Mouse (Mus musculus) stomach, postnatal 0 days (tissue): ENCODE measurements at regions not wholly inside any gene's neighbourhood (a gene's known extent, or its start where the extent isn't known, plus 50 kb on each side); places are given as distances from the start of the nearest gene placed in this dataset.

ENCODE experiments used
- ATAC-seq: fragments of 200-750 bp; cut with Nextera tagmentation; 2 replicates; pipeline ENCODE4 v1.8.0; 2017; ENCODE audit not compliant: low FRiP score, low TSS enrichment
- DNase-seq: peaks from one replicate; pipeline ENCODE4 v3.0.0-alpha.2; 2016; ENCODE audit warnings: low spot score
- H3K27ac ChIP-seq: fragments of 300-500 bp; sonication (generic); replicated peaks from 2 replicates; pipeline ENCODE4 v1.5.1; 2014; ENCODE audit warnings: mild to moderate bottlenecking, control low read depth
- H3K27me3 ChIP-seq: fragments of 300-500 bp; sonication (generic); 2 replicates; pipeline ENCODE4 v1.6.1; 2014; ENCODE audit warnings: low read length; ENCODE audit not compliant: control insufficient read depth, insufficient read depth
- H3K36me3 ChIP-seq: fragments of 300-500 bp; sonication (generic); 2 replicates; pipeline ENCODE4 v1.6.1; 2014; ENCODE audit warnings: low read length, mixed read lengths; ENCODE audit not compliant: control insufficient read depth, insufficient read depth
- H3K4me1 ChIP-seq: fragments of 300-500 bp; sonication (generic); replicated peaks from 2 replicates; pipeline ENCODE4 v1.6.1; 2014; ENCODE audit warnings: antibody characterized with exemption; ENCODE audit not compliant: control insufficient read depth, insufficient read depth
- H3K4me2 ChIP-seq: fragments of 300-500 bp; sonication (generic); replicated peaks from 2 replicates; pipeline ENCODE4 v1.6.1; 2014; ENCODE audit warnings: low read depth, mild to moderate bottlenecking, control low read depth, moderate library complexity
- H3K4me3 ChIP-seq: fragments of 300-500 bp; sonication (generic); 2 replicates; pipeline ENCODE4 v1.5.1; 2014; ENCODE audit warnings: low read depth, low read length, control low read depth
- H3K9ac ChIP-seq: fragments of 300-500 bp; sonication (generic); 2 replicates; pipeline ENCODE4 v1.6.1; 2014; ENCODE audit warnings: mild to moderate bottlenecking, low read length, control low read depth, mixed read lengths
- H3K9me3 ChIP-seq: fragments of 300-500 bp; sonication (generic); 2 replicates; pipeline ENCODE4 v1.6.1; 2016; ENCODE audit warnings: low read length; ENCODE audit not compliant: control insufficient read depth
- CTCF ChIP-seq: IDR thresholded peaks from 2 replicates; pipeline ENCODE4 v1.5.1; 2016; ENCODE audit warnings: antibody characterized with exemption, low read depth, mild to moderate bottlenecking, moderate library complexity
- EP300 ChIP-seq: optimal IDR thresholded peaks from 2 replicates; pipeline ENCODE3; 2016; ENCODE audit warnings: antibody characterized with exemption
- WGBS: fragments of 180-500 bp; shearing (Covaris S2); extraction: QIAGEN DNeasy Blood & Tissue Kit; methylation state at CpG from one replicate; pipeline ENCODE4 v1.1.7; 2014; 5-methylcytosine and 5-hydroxymethylcytosine counted together

- no peak for TF ChIP-seq EP300
- TF ChIP-seq CTCF = no peak
- H3K4me2 ChIP-seq = no peak overlapping the region
- no peak overlapping the region for H3K27ac ChIP-seq
- no peaks in the 10 kb centered on the region for H3K9me3 ChIP-seq
- DNase-seq (no peak), ATAC-seq (no peak)
- H3K4me3 ChIP-seq = no peak overlapping the region
- 68% methylated on average over 3 of the region's 3 CpGs for WGBS
- H3K27me3 ChIP-seq = no peaks in the 10 kb centered on the region
- no peaks in the 10 kb centered on the region for H3K36me3 ChIP-seq
- no peak overlapping the region for H3K9ac ChIP-seq
- no peaks in the 10 kb centered on the region for H3K4me1 ChIP-seq
These were observed 297.2 kb downstream of the Ankrd50 start for GRCm38 (mm10) chr3:38187406-38187896.

DNA sequence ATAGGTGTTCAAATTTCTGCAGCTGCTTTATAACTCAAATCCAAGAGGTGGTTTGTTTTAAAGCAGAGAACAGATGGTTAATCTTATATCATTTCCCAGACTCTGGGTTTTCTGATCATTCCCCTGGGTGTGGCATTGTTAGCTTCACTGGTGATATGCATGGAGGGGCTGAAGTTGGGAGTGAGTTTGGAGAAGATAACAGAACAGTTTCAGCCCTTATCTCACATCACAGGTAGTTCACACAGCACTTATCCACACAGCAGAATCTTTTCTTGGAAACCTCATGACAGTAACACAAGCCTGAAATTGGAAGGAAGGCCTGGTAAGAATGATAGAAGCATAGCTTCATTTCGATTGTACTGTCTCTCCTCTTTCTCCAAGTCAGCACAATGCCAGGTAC lies 298.1 kb downstream of the Ankrd50 start:
- H3K9me3 ChIP-seq = no peaks in the 10 kb centered on the region
- H3K9ac ChIP-seq = no peak overlapping the region
- WGBS = 95% methylated on average over 1 of the region's 1 CpGs
- H3K27ac ChIP-seq = no peak overlapping the region
- H3K36me3 ChIP-seq = no peaks in the 10 kb centered on the region
- H3K4me2 ChIP-seq = no peak overlapping the region
- TF ChIP-seq CTCF (no peak), EP300 (no peak)
- no peak for DNase-seq
- no peaks in the 10 kb centered on the region for H3K4me1 ChIP-seq
- H3K27me3 ChIP-seq = no peaks in the 10 kb centered on the region
- ATAC-seq = no peak
- H3K4me3 ChIP-seq = no peak overlapping the region

DNA sequence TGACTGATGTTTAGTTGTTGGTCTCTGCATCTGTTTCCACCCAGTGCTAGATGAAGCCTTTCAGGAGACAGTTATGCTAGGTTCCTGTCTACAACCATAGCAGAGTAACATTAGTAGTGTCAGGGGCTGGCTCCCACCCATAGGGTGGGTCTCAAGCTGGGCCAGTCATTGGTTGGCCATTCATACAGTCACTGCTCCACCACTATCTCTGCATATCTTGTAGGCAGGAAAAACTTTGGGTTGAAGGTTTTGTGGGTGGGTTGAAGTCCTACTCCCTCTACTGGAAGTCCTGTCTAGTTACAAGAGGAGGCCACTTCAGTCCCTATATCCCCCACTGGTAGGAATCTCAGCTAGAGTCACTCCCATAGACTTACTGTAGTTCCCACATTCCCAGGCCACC lies 306.3 kb downstream of the Ankrd50 start:
- H3K27me3 ChIP-seq = no peaks in the 10 kb centered on the region
- H3K9me3 ChIP-seq = no peaks in the 10 kb centered on the region
- no peaks in the 10 kb centered on the region for H3K36me3 ChIP-seq
- no peak overlapping the region for H3K9ac ChIP-seq
- ATAC-seq (no peak), DNase-seq (no peak)
- H3K4me3 ChIP-seq = no peak overlapping the region
- TF ChIP-seq EP300 (no peak), CTCF (peak; percentile 36; the same call in 1 of the 2 replicates)
- no peaks in the 10 kb centered on the region for H3K4me1 ChIP-seq
- H3K27ac ChIP-seq = no peak overlapping the region
- H3K4me2 ChIP-seq = no peak overlapping the region

- Histone ChIP-seq H3K27ac (peak overlapping the region; percentile 53), H3K4me3 (no peak overlapping the region), H3K36me3 (no peaks in the 10 kb centered on the region), H3K4me2 (peak overlapping the region; percentile 38), H3K9ac (peak overlapping the region; percentile 23; the same call in 1 of the 2 replicates), H3K9me3 (no peaks in the 10 kb centered on the region), H3K4me1 (no peaks in the 10 kb centered on the region), H3K27me3 (no peaks in the 10 kb centered on the region)
- DNase-seq (no peak), ATAC-seq (no peak)
- TF ChIP-seq EP300 (no peak), CTCF (no peak)
- 60% methylated on average over 12 of the region's 12 CpGs for WGBS
These were observed 308.7 kb downstream of the Ankrd50 start for GRCm38 (mm10) chr3:38175946-38176345.

DNA sequence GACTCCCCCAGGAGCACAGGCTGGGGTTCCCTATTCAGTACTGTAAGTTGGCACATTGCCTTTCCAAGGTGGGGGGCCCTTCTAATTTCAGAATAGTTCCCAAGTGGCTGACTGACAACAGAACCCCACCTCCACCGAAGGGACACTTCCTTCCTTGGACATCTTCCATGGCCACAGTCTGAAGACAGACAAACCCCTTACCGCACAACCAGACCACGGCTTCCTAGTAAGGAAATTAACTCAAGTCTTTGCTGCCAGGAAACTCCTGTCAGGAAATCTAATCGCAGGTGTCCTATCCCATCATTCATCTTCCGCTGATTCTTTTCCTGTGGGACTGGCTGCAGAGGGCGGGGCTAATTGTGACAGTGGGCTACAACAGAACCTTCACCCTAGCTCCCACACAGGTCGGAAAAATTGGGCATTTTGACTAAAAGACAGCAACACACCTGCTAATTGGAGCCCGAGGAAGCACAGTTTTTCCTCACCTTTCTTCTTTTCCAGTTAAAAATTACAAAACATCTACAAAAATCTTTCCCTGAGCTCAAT lies 309.8 kb downstream of the Ankrd50 start:
- Histone ChIP-seq H3K27me3 (no peaks in the 10 kb centered on the region), H3K4me1 (no peaks in the 10 kb centered on the region), H3K27ac (peak overlapping the region; percentile 56; the same call in 1 of the 2 replicates), H3K4me2 (no peak overlapping the region), H3K9me3 (no peaks in the 10 kb centered on the region), H3K4me3 (no peak overlapping the region), H3K9ac (no peak overlapping the region), H3K36me3 (no peaks in the 10 kb centered on the region)
- DNase-seq = no peak
- ATAC-seq = no peak
- 67% methylated on average over 8 of the region's 8 CpGs for WGBS
- TF ChIP-seq CTCF = no peak
- no peak for TF ChIP-seq EP300

GRCm38 (mm10) chr3:38152408-38152807 lies 332.2 kb downstream of the Ankrd50 start:
- Histone ChIP-seq H3K4me3 (no peak overlapping the region), H3K4me2 (no peak overlapping the region), H3K36me3 (no peaks in the 10 kb centered on the region), H3K9me3 (no peaks in the 10 kb centered on the region), H3K27ac (peak overlapping the region; percentile 2; the same call in 1 of the 2 replicates), H3K4me1 (no peaks in the 10 kb centered on the region), H3K9ac (no peak overlapping the region), H3K27me3 (no peaks in the 10 kb centered on the region)
- peak; percentile 67; the same call in 1 of the 2 replicates for ATAC-seq
- TF ChIP-seq CTCF = no peak
- no peak for TF ChIP-seq EP300
- 29% methylated on average over 1 of the region's 1 CpGs for WGBS
- no peak for DNase-seq
